Mouse (Mus musculus): ENCODE data around the gene Tln1.
A peak's percentile ranks its signal among the peaks of the same experiment; 100 is the strongest.

Tln1 gene

DNA sequence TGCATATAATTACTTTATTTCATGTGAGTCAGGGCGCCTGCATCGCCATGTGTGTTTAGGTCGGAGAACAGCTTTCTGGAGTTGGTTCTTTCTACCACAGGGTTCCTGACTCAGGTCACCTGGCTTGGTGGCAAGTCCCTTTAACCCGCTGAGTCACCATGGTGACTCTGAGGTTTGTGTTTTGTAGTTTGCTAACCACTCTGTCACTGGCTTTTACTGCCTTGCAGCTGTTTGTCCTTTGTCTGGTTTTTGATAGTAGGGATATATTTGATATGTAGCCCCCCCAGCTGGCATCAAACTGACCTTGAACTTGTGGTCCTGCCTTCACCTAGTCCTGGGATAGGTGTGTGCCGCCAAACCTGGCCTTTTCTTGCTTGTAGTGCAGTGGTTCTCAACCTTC, 19.8 kb upstream of the Tln1 start:
- H3K36me3 ChIP-seq (ENCODE audit: insufficient read depth, low read length) = peaks cover 50% of the 10 kb centered on the region
- TF ChIP-seq POU5F1 (IDR thresholded peaks at IDR 0.05; ENCODE audit: borderline replicate concordance, low read length) (no peak), CTCF (conservative IDR thresholded peaks at IDR 0.05; ENCODE audit: low read length) (no peak), NANOG (IDR thresholded peaks at IDR 0.05; ENCODE audit: borderline replicate concordance, low read length) (no peak)
- no peak overlapping the region for H3K4me3 ChIP-seq (replicated peaks; ENCODE audit: low read length)
- H3K9me3 ChIP-seq (ENCODE audit: low read length) = no peaks in the 10 kb centered on the region
- H3K4me1 ChIP-seq (replicated peaks; ENCODE audit: low read depth, low read length) = peaks cover 68% of the 10 kb centered on the region
- H3K27me3 ChIP-seq (ENCODE audit: insufficient read depth, low read length) = no peaks in the 10 kb centered on the region

DNA sequence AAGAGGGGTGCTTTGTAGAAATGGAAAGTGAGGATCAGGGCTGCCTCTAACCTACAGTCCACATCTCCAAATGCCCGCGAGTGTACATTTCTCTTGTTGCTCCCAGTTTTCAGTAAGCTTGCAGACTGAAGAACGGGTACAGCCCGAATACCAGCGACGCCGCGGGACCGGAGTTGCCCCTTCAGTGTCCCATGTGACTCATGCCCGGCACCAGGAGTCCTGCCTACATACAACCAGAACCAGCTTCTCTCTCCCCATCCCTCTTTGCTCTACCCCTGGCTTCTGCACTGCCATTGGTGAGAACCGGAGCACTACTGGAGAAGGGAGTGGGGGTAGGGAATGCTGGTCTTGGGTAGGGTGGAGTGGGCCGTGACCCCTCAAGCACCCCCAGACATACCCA, 18.9 kb upstream of the Tln1 start:
- Histone ChIP-seq H3K4me3 (replicated peaks; ENCODE audit: low read length) (no peak overlapping the region), H3K36me3 (ENCODE audit: insufficient read depth, low read length) (peaks cover 56% of the 10 kb centered on the region), H3K27me3 (ENCODE audit: insufficient read depth, low read length) (no peaks in the 10 kb centered on the region; the same call in 1 of the 2 replicates), H3K4me1 (replicated peaks; ENCODE audit: low read depth, low read length) (peaks cover 69% of the 10 kb centered on the region), H3K9me3 (ENCODE audit: low read length) (no peaks in the 10 kb centered on the region)
- TF ChIP-seq POU5F1 (IDR thresholded peaks at IDR 0.05; ENCODE audit: borderline replicate concordance, low read length) (no peak), CTCF (conservative IDR thresholded peaks at IDR 0.05; ENCODE audit: low read length) (no peak), NANOG (IDR thresholded peaks at IDR 0.05; ENCODE audit: borderline replicate concordance, low read length) (no peak)

DNA sequence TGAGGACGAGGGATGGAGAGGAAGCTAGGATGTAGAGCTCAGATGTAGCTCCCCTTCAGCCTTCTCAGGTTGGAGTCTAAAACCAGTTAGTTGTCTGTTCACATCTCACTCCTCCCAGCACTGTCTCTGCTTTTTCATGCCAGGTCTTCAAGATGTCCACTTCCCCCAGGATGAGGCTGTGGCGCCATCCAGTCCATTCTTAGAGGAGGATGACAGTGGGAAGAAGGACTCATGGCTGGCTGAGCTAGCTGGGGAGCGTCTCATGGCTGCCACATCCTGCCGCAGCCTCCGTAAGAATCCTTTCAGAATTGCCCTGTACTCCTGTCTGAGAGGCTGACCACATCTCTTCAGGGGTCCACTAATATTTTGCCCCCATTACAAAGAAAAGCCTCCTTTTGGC, 18.2 kb upstream of the Tln1 start:
- TF ChIP-seq POU5F1 (IDR thresholded peaks at IDR 0.05; ENCODE audit: borderline replicate concordance, low read length) = no peak
- no peak for TF ChIP-seq NANOG (IDR thresholded peaks at IDR 0.05; ENCODE audit: borderline replicate concordance, low read length)
- TF ChIP-seq CTCF (conservative IDR thresholded peaks at IDR 0.05; ENCODE audit: low read length) = no peak
- Histone ChIP-seq H3K36me3 (ENCODE audit: insufficient read depth, low read length) (peaks cover 59% of the 10 kb centered on the region), H3K4me3 (replicated peaks; ENCODE audit: low read length) (no peak overlapping the region), H3K4me1 (replicated peaks; ENCODE audit: low read depth, low read length) (peaks cover 69% of the 10 kb centered on the region), H3K27me3 (ENCODE audit: insufficient read depth, low read length) (no peaks in the 10 kb centered on the region; the same call in 1 of the 2 replicates), H3K9me3 (ENCODE audit: low read length) (no peaks in the 10 kb centered on the region)

DNA sequence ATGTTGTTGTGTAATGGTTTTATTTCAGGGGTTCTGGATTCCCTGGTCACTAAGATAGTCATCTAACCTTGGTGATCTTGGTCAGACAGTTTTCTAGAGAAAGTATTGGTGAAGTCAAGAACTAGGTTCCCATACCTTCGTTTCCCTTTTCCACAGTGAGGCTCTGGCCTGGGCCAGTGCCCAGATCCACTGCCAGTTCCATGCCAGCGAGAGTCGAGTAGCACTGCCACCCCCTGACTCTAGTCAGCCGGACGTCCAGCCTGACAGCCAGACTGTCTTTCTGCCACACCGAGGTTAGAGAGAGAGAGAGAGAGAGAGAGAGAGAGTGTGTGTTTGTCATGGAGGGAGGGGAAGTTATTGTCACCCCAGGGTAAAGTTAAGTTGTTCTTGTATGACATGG, 17.2 kb upstream of the Tln1 start:
- TF ChIP-seq CTCF (conservative IDR thresholded peaks at IDR 0.05; ENCODE audit: low read length) (no peak), NANOG (IDR thresholded peaks at IDR 0.05; ENCODE audit: borderline replicate concordance, low read length) (no peak), POU5F1 (IDR thresholded peaks at IDR 0.05; ENCODE audit: borderline replicate concordance, low read length) (no peak)
- Histone ChIP-seq H3K27me3 (ENCODE audit: insufficient read depth, low read length) (no peaks in the 10 kb centered on the region; the same call in 1 of the 2 replicates), H3K9me3 (ENCODE audit: low read length) (no peaks in the 10 kb centered on the region), H3K36me3 (ENCODE audit: insufficient read depth, low read length) (peaks cover 57% of the 10 kb centered on the region), H3K4me3 (replicated peaks; ENCODE audit: low read length) (peak overlapping the region; percentile 93), H3K4me1 (replicated peaks; ENCODE audit: low read depth, low read length) (peaks cover 70% of the 10 kb centered on the region)

GRCm38 (mm10) chr4:43579256-43579655, 16.8 kb upstream of the Tln1 start:
- TF ChIP-seq CTCF (conservative IDR thresholded peaks at IDR 0.05; ENCODE audit: low read length) = no peak
- TF ChIP-seq POU5F1 (IDR thresholded peaks at IDR 0.05; ENCODE audit: borderline replicate concordance, low read length) = no peak
- no peak for TF ChIP-seq NANOG (IDR thresholded peaks at IDR 0.05; ENCODE audit: borderline replicate concordance, low read length)
- Histone ChIP-seq H3K9me3 (ENCODE audit: low read length) (no peaks in the 10 kb centered on the region), H3K36me3 (ENCODE audit: insufficient read depth, low read length) (peaks cover 53% of the 10 kb centered on the region), H3K27me3 (ENCODE audit: insufficient read depth, low read length) (no peaks in the 10 kb centered on the region; the same call in 1 of the 2 replicates), H3K4me3 (replicated peaks; ENCODE audit: low read length) (peak overlapping the region; percentile 93), H3K4me1 (replicated peaks; ENCODE audit: low read depth, low read length) (peaks cover 66% of the 10 kb centered on the region)

DNA sequence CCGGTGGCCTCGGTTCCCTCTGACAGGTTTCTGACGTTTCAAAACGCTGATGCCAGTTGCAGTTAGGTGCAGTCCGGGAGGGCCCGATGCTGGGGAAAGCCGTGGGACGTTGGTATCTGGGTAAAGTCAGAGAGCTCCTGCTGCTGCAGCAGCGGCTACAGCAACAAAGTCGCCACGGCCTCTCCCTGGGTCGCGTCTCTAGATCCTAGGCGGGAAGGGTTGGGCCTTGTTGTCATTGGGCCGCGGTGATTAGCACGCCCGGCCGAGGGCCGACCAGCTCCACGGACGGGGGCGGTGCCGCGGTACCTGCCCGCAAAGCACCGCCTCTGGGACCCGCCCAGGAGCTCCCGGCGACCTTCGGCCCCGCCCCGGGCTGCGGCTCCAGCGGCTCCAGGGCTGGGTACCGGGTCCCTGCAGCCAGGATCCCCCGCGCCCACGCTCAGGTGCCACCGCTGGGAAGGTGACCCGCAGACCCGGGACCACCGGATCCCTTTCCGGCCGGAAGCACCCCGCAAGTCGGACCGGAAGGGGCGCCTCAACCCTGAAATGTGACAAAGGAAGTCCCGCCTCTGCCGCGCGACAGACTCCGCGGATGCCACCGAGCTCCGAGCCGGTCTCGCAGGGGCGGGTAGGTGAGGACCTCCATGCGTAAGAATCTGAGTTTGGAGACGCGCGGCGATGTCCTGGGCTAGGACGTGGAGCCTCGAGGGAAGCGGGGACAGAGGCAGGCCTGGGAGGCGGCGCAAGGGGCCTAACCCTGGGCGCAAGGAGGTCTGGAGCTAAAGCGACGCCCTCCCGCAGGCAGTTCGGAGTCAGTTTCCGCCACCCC, 16.1 kb upstream of the Tln1 start, which contains the start of the genes Rgp1 and Gba2:
Gene Rgp1, plus strand, starts transcription at position 340 of the 829 bp plus-strand sequence.
Gene Gba2, minus strand, starts transcription at position 498 of the 829 bp plus-strand sequence.
- H3K9me3 ChIP-seq (ENCODE audit: low read length) = no peaks in the 10 kb centered on the region
- no peak for TF ChIP-seq POU5F1 (IDR thresholded peaks at IDR 0.05; ENCODE audit: borderline replicate concordance, low read length)
- TF ChIP-seq NANOG (IDR thresholded peaks at IDR 0.05; ENCODE audit: borderline replicate concordance, low read length) = no peak
- no peak for TF ChIP-seq CTCF (conservative IDR thresholded peaks at IDR 0.05; ENCODE audit: low read length)
- peaks cover 53% of the 10 kb centered on the region for H3K36me3 ChIP-seq (ENCODE audit: insufficient read depth, low read length)
- no peaks in the 10 kb centered on the region; the same call in 1 of the 2 replicates for H3K27me3 ChIP-seq (ENCODE audit: insufficient read depth, low read length)
- peaks cover 60% of the 10 kb centered on the region for H3K4me1 ChIP-seq (replicated peaks; ENCODE audit: low read depth, low read length)
- H3K4me3 ChIP-seq (replicated peaks; ENCODE audit: low read length) = peak within 1 kb of the TSS; percentile 93

GRCm38 (mm10) chr4:43577237-43577881, 14.9 kb upstream of the Tln1 start:
- Histone ChIP-seq H3K9me3 (ENCODE audit: low read length) (no peaks in the 10 kb centered on the region), H3K4me3 (replicated peaks; ENCODE audit: low read length) (peak overlapping the region; percentile 93), H3K4me1 (replicated peaks; ENCODE audit: low read depth, low read length) (peaks cover 48% of the 10 kb centered on the region), H3K27me3 (ENCODE audit: insufficient read depth, low read length) (no peaks in the 10 kb centered on the region; the same call in 1 of the 2 replicates), H3K36me3 (ENCODE audit: insufficient read depth, low read length) (peaks cover 52% of the 10 kb centered on the region)
- no peak for TF ChIP-seq NANOG (IDR thresholded peaks at IDR 0.05; ENCODE audit: borderline replicate concordance, low read length)
- TF ChIP-seq POU5F1 (IDR thresholded peaks at IDR 0.05; ENCODE audit: borderline replicate concordance, low read length) = no peak
- TF ChIP-seq CTCF (conservative IDR thresholded peaks at IDR 0.05; ENCODE audit: low read length) = no peak

- H3K36me3 ChIP-seq (ENCODE audit: insufficient read depth, low read length) = peaks cover 52% of the 10 kb centered on the region
- no peaks in the 10 kb centered on the region; the same call in 1 of the 2 replicates for H3K27me3 ChIP-seq (ENCODE audit: insufficient read depth, low read length)
- peaks cover 54% of the 10 kb centered on the region for H3K4me1 ChIP-seq (replicated peaks; ENCODE audit: low read depth, low read length)
- no peak for TF ChIP-seq NANOG (IDR thresholded peaks at IDR 0.05; ENCODE audit: borderline replicate concordance, low read length)
- no peak for TF ChIP-seq POU5F1 (IDR thresholded peaks at IDR 0.05; ENCODE audit: borderline replicate concordance, low read length)
- TF ChIP-seq CTCF (conservative IDR thresholded peaks at IDR 0.05; ENCODE audit: low read length) = no peak
- no peak overlapping the region for H3K4me3 ChIP-seq (replicated peaks; ENCODE audit: low read length)
- H3K9me3 ChIP-seq (ENCODE audit: low read length) = no peaks in the 10 kb centered on the region
Measured at GRCm38 (mm10) chr4:43575356-43575755, 12.9 kb upstream of the Tln1 start.
